Mouse (Mus musculus) layer of hippocampus, adult 18-20 months (tissue): ENCODE results near the gene Crkl. TPM values are rescaled to one million over a fixed set of nuclear protein-coding genes. Genes with fewer than 3 reads are reported as not detected.

Experiments used
- DNase-seq, 2 experiments: peaks; one replicate each; pipeline ENCODE4 v3.0.0; 2022; ENCODE audit warnings: low spot score in 2 of 2
- total RNA-seq, 2 experiments: library from RNA; stranded (reverse); gene quantifications; 2 replicates each; pipeline ENCODE4 v1.2.3; 2021

The Crkl gene
- total RNA-seq, 2 experiments from 2014 or later: 40.7 to 41.8 TPM

DNA sequence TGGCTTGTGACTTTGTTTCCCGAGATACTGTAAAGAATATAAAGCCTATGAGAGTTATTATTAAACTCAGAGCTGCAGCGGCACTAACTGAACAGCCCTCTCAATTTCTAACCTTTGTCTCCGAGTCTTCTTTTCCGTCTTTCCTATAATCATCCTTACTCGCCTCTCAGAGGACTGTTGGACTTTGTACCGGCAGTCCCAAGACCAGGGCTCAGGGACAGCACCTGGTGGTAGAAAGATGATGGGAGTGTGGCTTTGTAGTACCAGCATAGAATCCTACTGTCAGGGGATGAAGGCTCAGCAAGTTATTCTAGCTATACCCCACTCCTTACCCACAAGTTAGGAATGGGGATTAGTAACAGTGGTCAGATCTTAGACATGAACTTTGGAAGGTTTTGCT, 74.4 kb downstream of the Crkl start:
- no peak for DNase-seq

DNA sequence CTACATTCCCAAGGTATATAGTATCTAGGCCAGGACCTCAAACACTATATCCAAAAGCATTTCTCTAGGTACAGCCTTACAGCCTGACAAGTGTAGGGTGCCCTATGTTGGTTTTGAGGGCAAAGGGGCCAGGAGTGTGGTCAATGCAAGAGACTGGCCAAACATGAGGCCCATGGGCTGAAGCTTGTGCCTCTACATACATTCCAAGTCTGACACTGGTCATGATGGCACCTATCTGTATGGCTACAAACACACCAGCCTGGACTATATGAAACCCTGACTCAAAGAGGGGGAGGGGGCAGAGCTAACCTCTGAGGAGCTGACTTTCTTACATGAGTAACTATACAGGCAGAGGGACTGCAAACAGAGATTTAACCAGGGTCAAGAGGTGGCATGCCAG, 75.8 kb downstream of the Crkl start:
- DNase-seq: no peak

DNA sequence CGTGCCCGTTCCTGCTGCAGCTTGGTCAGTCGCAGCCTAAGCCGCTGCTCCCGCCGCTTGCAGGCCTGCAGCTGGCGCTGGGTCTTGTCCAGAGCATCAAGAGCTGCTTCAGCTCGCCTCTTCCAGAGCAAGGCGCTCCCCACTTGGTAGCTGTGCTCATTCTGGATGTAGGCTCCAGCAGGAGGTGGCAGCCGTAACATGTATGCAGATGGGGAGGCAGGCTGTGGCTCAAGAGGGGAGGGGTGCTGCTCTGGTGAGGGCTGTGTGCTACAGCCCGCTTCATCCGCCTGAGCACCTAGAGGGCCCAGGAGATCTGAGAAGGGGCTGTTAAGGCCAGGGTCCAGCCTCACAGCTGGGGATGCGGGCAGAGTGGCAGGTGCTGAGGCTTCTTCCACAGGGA, 76.5 kb downstream of the Crkl start:
- DNase-seq: no peak

DNA sequence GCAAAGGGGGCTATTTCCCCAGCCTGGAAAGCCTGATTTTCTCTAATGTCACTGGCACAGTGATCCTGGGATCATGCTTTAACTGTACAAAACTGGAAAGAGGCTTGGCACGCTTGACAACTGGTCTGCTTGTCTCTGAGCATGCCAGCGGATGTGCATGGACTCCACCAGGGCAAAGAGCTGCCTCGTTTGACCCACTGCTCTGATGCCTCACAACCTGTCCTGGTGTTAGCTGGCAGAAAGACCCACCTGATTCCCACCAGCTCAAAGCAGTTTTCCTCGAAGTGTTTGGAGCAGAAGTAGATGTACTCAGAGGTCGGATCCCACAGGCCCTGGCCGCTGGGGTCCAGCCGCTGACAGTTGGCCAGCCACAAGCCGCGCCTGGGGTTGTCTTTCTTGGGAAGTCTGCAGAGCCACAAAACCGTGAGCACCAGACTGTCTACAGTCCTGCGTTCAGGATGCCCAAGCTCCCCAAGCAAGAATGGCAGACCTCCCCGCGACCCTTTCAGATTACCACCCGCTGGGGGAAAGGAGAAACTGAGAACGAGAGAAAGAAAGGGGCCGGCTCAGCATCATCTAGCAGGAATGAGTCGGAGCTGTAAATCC, 78.3 kb downstream of the Crkl start:
- peak in 1 of 2 experiments; percentile 28 for DNase-seq

DNA sequence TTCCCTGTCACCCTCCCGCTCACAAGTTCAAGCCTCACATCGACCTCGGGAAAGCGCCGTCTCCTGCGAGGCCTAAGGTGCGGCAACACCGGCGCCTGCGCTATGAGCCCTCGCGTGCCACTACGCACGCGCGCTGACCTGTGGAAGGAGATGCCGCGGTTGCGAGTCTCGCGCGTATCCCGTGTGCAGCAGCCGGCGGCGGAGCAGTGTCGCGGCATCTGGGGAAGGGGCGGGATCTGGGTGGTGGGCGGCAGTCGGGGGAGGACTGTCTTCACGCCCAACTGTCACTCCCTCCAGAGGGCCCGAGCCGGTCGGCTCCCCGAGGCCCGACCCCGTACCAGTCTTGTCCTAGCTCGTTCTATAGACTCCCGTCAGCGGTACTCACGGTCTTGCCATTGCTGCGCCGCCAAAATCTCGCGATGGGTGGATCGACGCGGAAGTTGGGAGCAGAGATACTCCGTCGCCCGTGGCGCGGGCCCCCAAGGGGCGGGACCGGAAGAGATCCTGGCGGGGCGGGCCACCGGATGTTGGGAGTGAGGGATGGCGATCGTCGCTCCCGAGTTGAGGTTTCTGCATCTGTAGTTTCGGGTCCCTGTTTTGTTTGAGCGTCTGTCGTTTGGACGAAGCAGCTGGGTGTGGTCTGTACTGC, 79.0 kb downstream of the Crkl start, which contains the start of gene Thap7:
Gene Thap7, minus strand, starts transcription at position 497 of the 649 bp plus-strand sequence.
- peak; percentile 95 to 96 for DNase-seq

DNA sequence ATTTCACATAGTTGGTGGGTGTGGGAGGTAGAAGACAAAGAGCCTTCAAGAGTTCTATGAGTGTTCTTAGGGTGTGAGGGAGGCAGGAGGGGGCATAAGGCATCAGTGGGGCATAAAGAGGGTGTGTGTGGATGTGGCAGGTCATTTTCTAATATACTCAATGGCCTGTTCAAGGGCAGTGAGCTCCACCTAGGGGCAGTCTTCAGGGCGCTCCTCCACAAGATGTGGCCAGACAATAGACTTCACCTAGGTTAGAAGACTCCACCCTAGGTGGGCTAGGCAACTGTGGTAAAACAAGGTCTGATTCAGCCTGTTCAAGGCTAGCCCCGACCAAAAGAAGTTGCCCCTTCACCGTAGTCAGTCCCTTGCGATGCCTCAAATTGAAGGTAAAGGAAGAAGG, 80.5 kb downstream of the Crkl start:
- no peak for DNase-seq

DNA sequence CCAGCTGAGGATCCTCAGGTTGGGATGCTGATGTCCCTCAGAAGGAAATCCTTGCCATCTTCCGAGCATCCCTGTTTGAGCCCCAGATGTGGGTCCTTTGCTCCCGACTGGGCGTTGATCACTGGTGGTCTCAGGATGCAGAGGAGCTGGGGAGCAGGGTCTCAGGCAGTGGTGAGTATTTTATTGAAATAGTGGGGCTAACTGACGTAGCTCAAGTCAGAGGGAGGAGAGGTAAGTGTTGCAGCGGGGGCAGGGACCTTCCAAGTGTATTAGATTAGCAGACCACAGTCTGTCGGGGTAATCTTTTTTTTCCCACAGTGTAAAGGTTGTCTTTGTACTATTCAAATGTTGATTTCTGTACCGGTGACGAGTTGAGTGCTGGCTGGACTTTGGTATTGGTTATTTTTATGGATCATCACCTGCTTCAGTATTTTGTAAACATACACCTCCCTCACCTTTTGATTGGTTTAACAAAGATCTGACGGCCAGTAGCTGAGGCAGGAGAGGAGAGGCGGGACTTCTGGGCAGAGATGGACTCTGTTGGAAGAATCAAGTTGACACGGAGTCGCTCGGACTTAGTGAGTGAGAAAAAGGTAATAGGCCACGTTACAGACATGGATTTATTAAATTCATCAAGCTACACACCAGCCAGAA, 81.0 kb downstream of the Crkl start:
- no peak for DNase-seq

DNA sequence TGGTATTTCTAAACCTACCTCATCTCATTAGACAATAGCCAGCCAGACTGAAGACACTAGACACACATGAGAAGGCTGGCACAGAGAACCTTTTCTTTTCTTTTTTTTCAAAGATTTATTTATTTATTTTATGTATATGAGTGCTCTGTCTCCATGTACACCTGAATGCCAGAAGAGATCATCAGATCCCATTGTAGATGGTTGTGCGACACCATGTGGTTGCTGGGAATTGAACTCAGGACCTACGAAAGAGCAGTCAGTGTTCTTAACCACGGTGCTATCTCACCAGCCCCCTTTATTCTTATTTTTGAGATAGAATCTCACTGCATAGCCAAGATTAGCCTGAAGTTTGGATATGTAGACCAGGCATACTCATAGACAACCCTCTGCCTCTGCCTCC, 84.8 kb downstream of the Crkl start:
- no peak for DNase-seq

Other genes with a start within 250 kb of the Crkl start
- 100 to 1,000 TPM; 148 to 155 TPM for gene Ube2l3, start 249.3 kb upstream of the Crkl start, total RNA-seq
- gene Rimbp3, start 243.4 kb upstream of the Crkl start, total RNA-seq: 1 to 10 TPM; 3.4 to 3.7 TPM
- gene Hic2, start 218.4 kb upstream of the Crkl start, total RNA-seq: 1 to 10 TPM; 4.9 to 6.0 TPM
- gene Tmem191c, start 175.9 kb upstream of the Crkl start, total RNA-seq: 100 to 1,000 TPM in 1 of 2 experiments, 10 to 100 TPM in 1; 82.4 to 100 TPM
- under 1 TPM; 0.56 to 0.84 TPM for gene Serpind1, start 120.6 kb upstream of the Crkl start, total RNA-seq
- gene Snap29, start 46.0 kb upstream of the Crkl start, total RNA-seq: 10 to 100 TPM; 23.1 to 24.2 TPM
- 100 to 1,000 TPM; 285 to 292 TPM for gene Pi4ka, start 45.7 kb upstream of the Crkl start, total RNA-seq
- gene Aifm3, start 37.6 kb downstream of the Crkl start, total RNA-seq: 10 to 100 TPM; 98.5 to 98.6 TPM
- 100 to 1,000 TPM; 199 to 205 TPM for gene Lztr1, start 56.7 kb downstream of the Crkl start, total RNA-seq
- 10 to 100 TPM; 39.6 to 44.0 TPM for gene Thap7, start 79.1 kb downstream of the Crkl start, total RNA-seq
- under 1 TPM; 0.92 to 0.94 TPM for gene Lrrc74b, start 109.3 kb downstream of the Crkl start, total RNA-seq
- gene P2rx6, start 109.9 kb downstream of the Crkl start, total RNA-seq: 1 to 10 TPM; 1.0 to 1.2 TPM
- 10 to 100 TPM; 86.1 to 99.5 TPM for gene Slc7a4, start 131.2 kb downstream of the Crkl start, total RNA-seq
- gene Smpd4, start 167.4 kb downstream of the Crkl start, total RNA-seq: 10 to 100 TPM; 46.4 to 49.9 TPM
- 10 to 100 TPM; 35.3 to 41.0 TPM for gene Ccdc74a, start 194.5 kb downstream of the Crkl start, total RNA-seq